Mouse (Mus musculus): ENCODE data around the gene Hmga2. TPM values are rescaled to one million over a fixed set of nuclear protein-coding genes. Genes with fewer than 3 reads are reported as not detected.

Hmga2 gene
- total and polyA plus RNA-seq, 3 experiments: 0.15 TPM; not detected in 2

GRCm38 (mm10) chr10:120432731-120433462 lies 43.4 kb downstream of the Hmga2 start:
- Histone ChIP-seq H3K27ac (ENCODE audit: control insufficient read depth, low read depth, low read length) (no peak overlapping the region), H3K9me3 (replicated peaks; ENCODE audit: insufficient read depth, low read length) (no peaks in the 10 kb centered on the region), H3K4me3 (ENCODE audit: control insufficient read depth in 1 of 2, insufficient read depth in 1 of 2, low read depth in 2 of 2, low read length in 2 of 2) (no peak overlapping the region), H3K9ac (ENCODE audit: control insufficient read depth, low read depth, low read length, poor library complexity, severe bottlenecking) (no peak overlapping the region), H3K36me3 (ENCODE audit: control insufficient read depth in 1 of 2, insufficient read depth in 2 of 2, low read length in 2 of 2) (no peaks in the 10 kb centered on the region), H3K27me3 (ENCODE audit: control insufficient read depth in 1 of 2, insufficient read depth in 2 of 2, low read length in 2 of 2) (no peaks in the 10 kb centered on the region; a peak in 1 of 4 replicates), H3K4me1 (ENCODE audit: control insufficient read depth in 1 of 2, insufficient read depth in 2 of 2, low read length in 2 of 2) (no peaks in the 10 kb centered on the region), H3K79me2 (ENCODE audit: control insufficient read depth, insufficient read depth, low read length, poor library complexity) (no peaks in the 10 kb centered on the region)
- TF ChIP-seq USF1 (IDR thresholded peaks at IDR 0.05; ENCODE audit: low read depth, low read length) (no peak), EP300 (IDR thresholded peaks at IDR 0.05; ENCODE audit: low read depth in 1 of 2, low read length in 2 of 2) (no peak), CHD1 (IDR thresholded peaks at IDR 0.05; ENCODE audit: low read depth, low read length) (no peak), MEF2A (IDR thresholded peaks at IDR 0.05; ENCODE audit: extremely low read depth, insufficient replicate concordance, low read depth, low read length, poor library complexity, severe bottlenecking) (no peak), KAT2A (conservative IDR thresholded peaks at IDR 0.05; ENCODE audit: low read depth, low read length) (no peak), MAX (IDR thresholded peaks at IDR 0.05; ENCODE audit: low read length) (no peak), SMC3 (IDR thresholded peaks at IDR 0.05; ENCODE audit: low read depth, low read length) (no peak), ETS1 (IDR thresholded peaks at IDR 0.05; ENCODE audit: low read depth, low read length) (no peak), TAL1 (IDR thresholded peaks at IDR 0.05; ENCODE audit: low read length) (no peak), BHLHE40 (IDR thresholded peaks at IDR 0.05; ENCODE audit: borderline replicate concordance, low read depth, low read length) (no peak)
- DNase-seq (ENCODE audit: low read depth, low spot score): no peak

GRCm38 (mm10) chr10:120432081-120432480 lies 44.2 kb downstream of the Hmga2 start:
- Histone ChIP-seq H3K79me2 (ENCODE audit: control insufficient read depth, insufficient read depth, low read length, poor library complexity) (no peaks in the 10 kb centered on the region), H3K4me3 (ENCODE audit: control insufficient read depth in 1 of 2, insufficient read depth in 1 of 2, low read depth in 2 of 2, low read length in 2 of 2) (no peak overlapping the region), H3K4me1 (ENCODE audit: control insufficient read depth in 1 of 2, insufficient read depth in 2 of 2, low read length in 2 of 2) (no peaks in the 10 kb centered on the region), H3K27ac (ENCODE audit: control insufficient read depth, low read depth, low read length) (no peak overlapping the region), H3K27me3 (ENCODE audit: control insufficient read depth in 1 of 2, insufficient read depth in 2 of 2, low read length in 2 of 2) (no peaks in the 10 kb centered on the region; a peak in 1 of 4 replicates), H3K36me3 (ENCODE audit: control insufficient read depth in 1 of 2, insufficient read depth in 2 of 2, low read length in 2 of 2) (no peaks in the 10 kb centered on the region), H3K9ac (ENCODE audit: control insufficient read depth, low read depth, low read length, poor library complexity, severe bottlenecking) (no peak overlapping the region), H3K9me3 (replicated peaks; ENCODE audit: insufficient read depth, low read length) (no peaks in the 10 kb centered on the region)
- TF ChIP-seq POLR2AphosphoS5 (IDR thresholded peaks at IDR 0.05; ENCODE audit: borderline replicate concordance, low read depth, low read length): no peak
- TF ChIP-seq POLR2AphosphoS2 (IDR thresholded peaks at IDR 0.05; ENCODE audit: low read length): no peak
- TF ChIP-seq UBTF (IDR thresholded peaks at IDR 0.05; ENCODE audit: borderline replicate concordance, insufficient read depth, low read depth, low read length): no peak
- TF ChIP-seq ETS1 (IDR thresholded peaks at IDR 0.05; ENCODE audit: low read depth, low read length): no peak
- TF ChIP-seq CTCF (IDR thresholded peaks at IDR 0.05 in 2 of 3, conservative IDR thresholded peaks at IDR 0.05 in 1 of 3; ENCODE audit: control insufficient read depth in 1 of 3, insufficient read depth in 1 of 3, low read depth in 2 of 3, low read length in 3 of 3, poor library complexity in 1 of 3, severe bottlenecking in 1 of 3): no peak
- no peak for TF ChIP-seq EP300 (IDR thresholded peaks at IDR 0.05; ENCODE audit: low read depth in 1 of 2, low read length in 2 of 2)
- no peak for TF ChIP-seq TAL1 (IDR thresholded peaks at IDR 0.05; ENCODE audit: low read length)
- no peak for TF ChIP-seq NRF1 (IDR thresholded peaks at IDR 0.05; ENCODE audit: insufficient read depth, low read depth, low read length, poor library complexity, severe bottlenecking)
- DNase-seq (ENCODE audit: low read depth, low spot score): no peak
